Mouse (Mus musculus): ENCODE data around the gene Gm15155.

Gm15155 gene

DNA sequence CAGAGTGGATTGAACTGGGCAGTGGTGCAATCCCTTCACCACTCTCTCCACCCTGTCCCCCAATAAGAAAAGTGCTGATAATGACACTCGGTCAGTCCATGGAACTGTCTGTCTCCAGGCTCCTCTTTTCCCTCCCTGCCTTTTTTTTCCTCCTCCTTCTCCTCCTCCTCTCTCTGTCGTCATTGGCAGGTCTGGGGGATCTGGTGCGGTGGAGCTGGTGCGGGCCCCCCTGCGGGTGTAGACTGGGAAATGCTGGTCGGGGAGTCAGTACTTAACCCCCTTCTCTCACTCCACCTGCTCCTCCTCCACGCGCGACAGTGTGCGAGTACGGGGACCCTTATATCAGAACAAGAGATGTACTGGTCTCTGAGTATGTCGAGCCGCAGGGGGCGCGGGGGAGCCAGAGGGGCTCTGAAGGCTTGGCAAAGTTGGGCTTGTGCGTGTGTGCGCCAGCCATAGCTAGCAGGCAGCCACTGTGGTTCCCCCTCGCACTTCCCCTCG is at the start of gene Gm15155:
TSS of gene Gm15155 (plus strand) at position 401 of the 501 bp plus-strand sequence.
- TF ChIP-seq GATA4 (IDR thresholded peaks at IDR 0.05; ENCODE audit: insufficient replicate concordance, low read length): no peak

- no peak for TF ChIP-seq GATA4 (IDR thresholded peaks at IDR 0.05; ENCODE audit: insufficient replicate concordance, low read length)
Observed at GRCm38 (mm10) chrX:155579791-155580190, 44.8 kb upstream of the Gm15155 start.

DNA sequence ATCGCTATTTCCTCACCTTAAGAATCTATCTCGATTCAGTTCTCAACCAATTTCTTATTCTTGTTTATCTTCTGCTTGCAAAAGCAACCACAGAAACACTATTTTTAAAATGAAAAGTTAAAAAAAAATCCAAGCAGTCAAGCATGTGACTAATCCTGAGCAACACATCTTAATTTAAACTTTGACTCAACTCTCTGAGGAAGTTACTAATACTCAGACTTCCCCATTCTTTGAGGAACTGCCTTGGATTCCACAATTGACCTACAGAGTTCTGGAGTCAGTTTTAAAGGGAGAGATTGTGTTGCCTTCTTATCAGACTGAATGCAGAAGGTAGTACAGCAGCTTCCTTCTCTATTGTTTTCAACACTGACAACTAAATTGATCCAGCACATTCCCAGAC is 40.0 kb upstream of the Gm15155 start:
- no peak for TF ChIP-seq GATA4 (IDR thresholded peaks at IDR 0.05; ENCODE audit: insufficient replicate concordance, low read length)

DNA sequence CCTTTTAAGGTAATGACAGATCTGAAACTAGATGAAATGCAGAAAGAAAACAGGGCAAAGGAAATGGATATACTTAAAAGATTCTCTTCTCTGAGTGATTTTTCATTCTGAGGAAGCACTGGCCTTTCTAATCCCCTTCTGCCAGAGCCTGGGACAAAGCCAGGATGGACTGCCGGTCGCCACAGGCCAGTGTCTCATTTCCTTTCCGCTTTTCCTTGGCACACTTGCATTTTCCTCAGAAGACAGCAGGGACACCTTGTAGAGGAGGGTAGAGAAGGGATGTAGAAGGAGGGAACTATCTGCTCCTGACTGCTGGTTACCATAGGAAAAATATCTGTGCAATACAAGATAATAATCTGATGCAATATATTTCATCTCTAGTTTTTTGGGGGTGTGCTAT is 33.1 kb upstream of the Gm15155 start:
- no peak for TF ChIP-seq GATA4 (IDR thresholded peaks at IDR 0.05; ENCODE audit: insufficient replicate concordance, low read length)

- TF ChIP-seq GATA4 (IDR thresholded peaks at IDR 0.05; ENCODE audit: insufficient replicate concordance, low read length): no peak
Observed at GRCm38 (mm10) chrX:155592467-155592866, 32.1 kb upstream of the Gm15155 start.

- no peak for TF ChIP-seq GATA4 (IDR thresholded peaks at IDR 0.05; ENCODE audit: insufficient replicate concordance, low read length)
Observed at GRCm38 (mm10) chrX:155594685-155595084, 29.9 kb upstream of the Gm15155 start.

DNA sequence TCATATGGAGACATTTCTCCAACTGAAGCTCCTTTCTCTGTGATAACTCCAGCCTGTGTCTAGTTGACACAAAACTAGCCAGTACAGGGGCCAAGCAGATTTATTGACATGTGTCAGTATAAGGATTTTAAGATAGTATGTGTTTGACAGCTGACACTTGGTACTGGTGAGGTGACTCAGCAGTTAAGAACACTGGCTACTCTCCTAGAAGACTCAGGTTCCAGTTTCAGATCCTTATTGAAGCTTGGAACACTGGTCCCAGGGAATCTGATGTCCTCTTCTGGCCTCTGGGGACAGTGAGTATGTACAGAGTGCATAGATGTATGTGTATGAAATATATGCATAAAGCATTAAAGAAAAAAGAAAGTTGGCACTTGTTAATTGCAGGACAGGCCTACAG is 28.2 kb upstream of the Gm15155 start:
- TF ChIP-seq GATA4 (IDR thresholded peaks at IDR 0.05; ENCODE audit: insufficient replicate concordance, low read length): no peak

- no peak for TF ChIP-seq GATA4 (IDR thresholded peaks at IDR 0.05; ENCODE audit: insufficient replicate concordance, low read length)
Observed at GRCm38 (mm10) chrX:155601196-155601595, 23.3 kb upstream of the Gm15155 start.

- TF ChIP-seq GATA4 (IDR thresholded peaks at IDR 0.05; ENCODE audit: insufficient replicate concordance, low read length): no peak
Observed at GRCm38 (mm10) chrX:155622527-155622926, 2.0 kb upstream of the Gm15155 start.

DNA sequence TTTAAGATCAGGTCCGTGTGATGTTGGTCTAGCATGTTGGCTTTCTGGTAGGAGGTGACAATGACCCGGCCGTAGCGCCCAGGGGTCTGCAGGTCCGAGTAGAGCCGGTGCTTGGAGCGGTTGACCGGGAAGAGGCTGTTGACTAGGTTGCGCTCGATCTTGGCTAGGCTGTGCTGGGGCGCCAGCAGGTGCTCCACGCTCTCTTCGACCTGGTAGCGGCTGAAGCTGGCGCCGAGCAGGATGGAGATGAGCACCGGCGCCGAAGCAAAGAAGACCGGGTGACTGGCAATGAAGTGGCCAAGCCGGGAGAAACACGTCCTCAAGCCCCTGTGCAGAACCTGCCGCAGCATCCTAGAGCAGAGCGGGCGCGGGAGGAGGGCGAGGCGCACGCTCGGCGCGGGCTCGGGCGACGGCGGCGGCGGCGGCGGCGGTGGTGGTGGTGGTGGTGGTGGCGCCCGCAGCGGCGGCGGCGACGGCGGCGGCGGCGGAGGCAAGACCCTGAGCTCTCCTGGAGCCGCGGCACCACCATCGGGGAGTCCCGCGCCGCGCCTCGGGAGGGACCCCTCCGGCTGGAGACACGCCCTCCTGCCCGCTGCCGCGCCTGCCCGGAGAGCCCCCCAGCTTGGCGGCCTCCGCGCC is 1.5 kb upstream of the Gm15155 start:
- TF ChIP-seq GATA4 (IDR thresholded peaks at IDR 0.05; ENCODE audit: insufficient replicate concordance, low read length): no peak

DNA sequence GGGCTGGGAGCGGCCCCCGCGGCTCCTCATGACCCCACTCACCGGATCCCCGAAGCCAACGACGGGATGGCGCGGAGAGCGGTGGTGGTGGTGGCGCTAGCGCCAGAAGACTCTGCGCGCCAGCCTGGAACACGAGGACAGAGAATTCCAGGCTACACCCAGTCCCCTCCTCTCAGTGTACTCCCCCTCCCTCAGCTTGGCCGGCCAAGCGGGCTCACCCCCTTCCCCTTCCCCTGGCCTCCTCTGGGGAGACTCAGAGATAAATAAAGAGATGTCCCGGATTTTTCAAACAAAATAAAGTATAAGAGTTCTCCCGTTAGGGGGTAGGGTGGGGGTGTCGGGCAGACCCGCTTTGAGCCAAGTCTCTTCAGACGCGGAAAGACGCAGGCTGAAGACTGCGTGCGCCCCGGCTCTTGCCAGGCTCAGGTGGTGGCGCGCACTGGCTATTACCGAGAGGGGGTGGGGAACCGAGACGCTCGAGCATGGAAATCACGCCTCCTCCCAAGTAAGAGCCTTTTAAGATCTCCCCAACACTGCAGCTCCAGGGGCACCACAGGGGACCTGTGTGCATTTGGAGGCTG is 750 bp upstream of the Gm15155 start, which contains the start of gene Ptchd1:
TSS of gene Ptchd1 (minus strand) at position 114 of the 581 bp plus-strand sequence.
- TF ChIP-seq GATA4 (IDR thresholded peaks at IDR 0.05; ENCODE audit: insufficient replicate concordance, low read length): no peak

DNA sequence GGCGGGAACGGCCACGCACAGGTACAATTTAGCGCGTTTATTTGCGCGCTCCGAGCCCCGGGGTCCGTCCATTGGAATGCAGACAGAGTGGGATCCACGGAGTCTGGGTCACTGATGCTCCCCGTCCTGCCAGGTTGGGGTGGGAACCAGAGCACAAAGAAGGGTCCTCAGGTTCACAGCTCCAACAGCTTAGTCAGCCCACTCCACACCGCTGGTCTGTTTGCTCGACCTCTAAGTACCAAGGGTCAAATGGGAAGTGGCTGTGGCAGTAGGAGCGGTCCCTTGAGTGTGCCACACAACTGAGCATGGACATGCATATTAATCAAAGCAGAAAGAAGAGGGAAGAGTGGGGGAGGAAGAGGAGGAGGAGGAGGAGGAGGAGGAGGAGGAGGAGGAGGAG is 354 bp downstream of the Gm15155 start:
- TF ChIP-seq GATA4 (IDR thresholded peaks at IDR 0.05; ENCODE audit: insufficient replicate concordance, low read length): no peak

- no peak for TF ChIP-seq GATA4 (IDR thresholded peaks at IDR 0.05; ENCODE audit: insufficient replicate concordance, low read length)
Observed at GRCm38 (mm10) chrX:155625671-155626196, 1.2 kb downstream of the Gm15155 start.

GRCm38 (mm10) chrX:155643975-155644374 is 19.4 kb downstream of the Gm15155 start:
- TF ChIP-seq GATA4 (IDR thresholded peaks at IDR 0.05; ENCODE audit: insufficient replicate concordance, low read length): no peak

- TF ChIP-seq GATA4 (IDR thresholded peaks at IDR 0.05; ENCODE audit: insufficient replicate concordance, low read length): no peak
Observed at GRCm38 (mm10) chrX:155645975-155646374, 21.4 kb downstream of the Gm15155 start.

- no peak for TF ChIP-seq GATA4 (IDR thresholded peaks at IDR 0.05; ENCODE audit: insufficient replicate concordance, low read length)
Observed at GRCm38 (mm10) chrX:155657971-155658370, 33.4 kb downstream of the Gm15155 start.

Data from liver, adult (tissue).